Mouse (Mus musculus) heart, embryonic 14.5 days (tissue): Measurements from ENCODE around the gene S100a14. TPM values are rescaled to one million over a fixed set of nuclear protein-coding genes. Genes with fewer than 3 reads are reported as not detected.

ENCODE experiments used
- ATAC-seq: fragments of 200-750 bp; cut with Nextera tagmentation; 2 replicates; pipeline ENCODE4 v1.8.0; 2017; ENCODE audit warnings: low read depth, moderate TSS enrichment; ENCODE audit not compliant: insufficient number of reproducible peaks, insufficient read depth, low FRiP score
- H3K27ac ChIP-seq, 2 experiments: fragments of 200-500 bp in 1 of 2; fragments of 300-500 bp in 1 of 2; sonication (generic) in 1 of 2; replicated peaks in 1 of 2; 2 replicates each; pipeline ENCODE4 v1.5.1; 2012 to 2014; ENCODE audit warnings: low read depth in 2 of 2, low read length in 2 of 2, control low read depth in 1 of 2, mild to moderate bottlenecking in 1 of 2, mixed read lengths in 1 of 2; ENCODE audit not compliant: control insufficient read depth in 1 of 2, insufficient read depth in 1 of 2
- H3K27me3 ChIP-seq: fragments of 300-500 bp; sonication (generic); 2 replicates; pipeline ENCODE4 v1.6.1; 2014; ENCODE audit warnings: mild to moderate bottlenecking, low read length, control low read depth; ENCODE audit not compliant: control insufficient read depth, insufficient read depth
- H3K36me3 ChIP-seq: fragments of 300-500 bp; sonication (generic); 2 replicates; pipeline ENCODE4 v1.6.1; 2014; ENCODE audit warnings: mild to moderate bottlenecking, control low read depth, low read length, mixed read lengths; ENCODE audit not compliant: control insufficient read depth, insufficient read depth
- H3K4me1 ChIP-seq, 2 experiments: fragments of 200-500 bp in 1 of 2; fragments of 300-500 bp in 1 of 2; sonication (generic) in 1 of 2; 2 replicates each; pipeline ENCODE4 v1.6.1; 2012 to 2014; ENCODE audit warnings: low read length in 2 of 2, control low read depth in 1 of 2, mixed read lengths in 1 of 2; ENCODE audit not compliant: control insufficient read depth in 2 of 2, insufficient read depth in 2 of 2
- H3K4me2 ChIP-seq: fragments of 300-500 bp; sonication (generic); 2 replicates; pipeline ENCODE4 v1.6.1; 2014; ENCODE audit warnings: mild to moderate bottlenecking, low read length
- H3K4me3 ChIP-seq, 2 experiments: fragments of 200-500 bp in 1 of 2; fragments of 300-500 bp in 1 of 2; sonication (generic) in 1 of 2; 2 replicates each; pipeline ENCODE4 v1.5.1; 2012 to 2014; ENCODE audit warnings: low read length in 2 of 2, mild to moderate bottlenecking in 2 of 2, control low read depth in 1 of 2, low read depth in 1 of 2, moderate library complexity in 1 of 2; ENCODE audit not compliant: control insufficient read depth in 1 of 2, insufficient read depth in 1 of 2
- H3K9ac ChIP-seq: fragments of 300-500 bp; sonication (generic); 2 replicates; pipeline ENCODE4 v1.6.1; 2014; ENCODE audit warnings: mild to moderate bottlenecking, low read length
- H3K9me3 ChIP-seq: fragments of 300-500 bp; sonication (generic); 2 replicates; pipeline ENCODE4 v1.6.1; 2016; ENCODE audit warnings: low read length, control low read depth; ENCODE audit not compliant: control insufficient read depth
- WGBS: fragments of 180-500 bp; shearing (Covaris S2); extraction: QIAGEN DNeasy Blood & Tissue Kit; methylation state at CpG from one replicate; pipeline ENCODE4 v1.1.7; 2014; 5-methylcytosine and 5-hydroxymethylcytosine counted together
- polyA plus RNA-seq: library from polyadenylated mRNA; unstranded; fragments of >200 nt; fragmentation: Nextera tagmentation; extraction: Ambion mirVana; gene quantifications from 2 replicates; pipeline ENCODE4 v1.2.1, GENCODE M21; 2014

The S100a14 gene
- polyA plus RNA-seq, 1 experiment from 2014 or later, result not detected

- 75% methylated on average over 5 of the region's 5 CpGs for WGBS
- Histone ChIP-seq H3K27ac (no peak overlapping the region), H3K4me3 (no peak overlapping the region), H3K9me3 (no peaks in the 10 kb centered on the region), H3K36me3 (peaks cover 22% of the 10 kb centered on the region), H3K27me3 (no peaks in the 10 kb centered on the region), H3K4me2 (no peak overlapping the region), H3K9ac (no peak overlapping the region), H3K4me1 (peaks cover 14 to 29% of the 10 kb centered on the region in 2 experiments)
- no peak for ATAC-seq
These were observed 14.4 kb upstream of the S100a14 start for GRCm38 (mm10) chr3:90512276-90512675.

GRCm38 (mm10) chr3:90512948-90513642, 13.6 kb upstream of the S100a14 start:
- Histone ChIP-seq H3K27me3 (no peaks in the 10 kb centered on the region), H3K4me3 (peak overlapping the region; percentile 53 to 55), H3K36me3 (peaks cover 21% of the 10 kb centered on the region; the same call in 1 of the 2 replicates), H3K27ac (peak overlapping the region; percentile 77 to 87; a peak in 3 of 4 replicates), H3K4me2 (peak overlapping the region; percentile 92), H3K9ac (peak overlapping the region; percentile 79), H3K9me3 (no peaks in the 10 kb centered on the region), H3K4me1 (peaks cover 14 to 21% of the 10 kb centered on the region in 2 experiments)
- WGBS, result 58% methylated on average over 9 of the region's 9 CpGs
- no peak for ATAC-seq

- peak within 1 kb of the TSS; percentile 92 for H3K4me2 ChIP-seq
- peak within 1 kb of the TSS; percentile 77 to 87 for H3K27ac ChIP-seq
- peaks cover 14 to 20% of the 10 kb centered on the region in 2 experiments for H3K4me1 ChIP-seq
- H3K9me3 ChIP-seq, result no peaks in the 10 kb centered on the region
- H3K36me3 ChIP-seq, result peaks cover 22% of the 10 kb centered on the region; the same call in 1 of the 2 replicates
- no peaks in the 10 kb centered on the region for H3K27me3 ChIP-seq
- peak within 1 kb of the TSS; percentile 79 for H3K9ac ChIP-seq
- peak within 1 kb of the TSS; percentile 53 to 55 for H3K4me3 ChIP-seq
- peak; percentile 57 for ATAC-seq
- 2% methylated on average over 25 of the region's 25 CpGs for WGBS
These were observed 12.7 kb upstream of the S100a14 start, which contains the start of the genes S100a1 and S100a13 for GRCm38 (mm10) chr3:90513796-90514590. TSS of gene S100a1 (minus strand) at chr3:90514392. TSS of gene S100a13 (plus strand) at chr3:90514435.

- Histone ChIP-seq H3K27me3 (no peaks in the 10 kb centered on the region), H3K4me1 (peaks cover 14 to 20% of the 10 kb centered on the region in 2 experiments), H3K9me3 (no peaks in the 10 kb centered on the region), H3K4me3 (peak overlapping the region; percentile 53 to 55), H3K4me2 (peak overlapping the region; percentile 92), H3K9ac (peak overlapping the region; percentile 79), H3K36me3 (peaks cover 22% of the 10 kb centered on the region; the same call in 1 of the 2 replicates), H3K27ac (peak overlapping the region; percentile 77 to 87)
- WGBS, result 0% methylated on average over 10 of the region's 10 CpGs
- ATAC-seq, result peak; percentile 83
These were observed 12.0 kb upstream of the S100a14 start for GRCm38 (mm10) chr3:90514691-90515090.

GRCm38 (mm10) chr3:90515242-90515641, 11.4 kb upstream of the S100a14 start:
- no peak for ATAC-seq
- H3K36me3 ChIP-seq, result peaks cover 22% of the 10 kb centered on the region; the same call in 1 of the 2 replicates
- H3K4me3 ChIP-seq, result peak overlapping the region; percentile 53 to 55
- H3K27ac ChIP-seq, result peak overlapping the region in 1 of 2 experiments; percentile 87; a peak in 3 of 4 replicates
- peak overlapping the region; percentile 79 for H3K9ac ChIP-seq
- H3K27me3 ChIP-seq, result no peaks in the 10 kb centered on the region
- peaks cover 14 to 20% of the 10 kb centered on the region in 2 experiments for H3K4me1 ChIP-seq
- WGBS, result 28% methylated on average over 1 of the region's 1 CpGs
- no peaks in the 10 kb centered on the region for H3K9me3 ChIP-seq
- peak overlapping the region; percentile 92 for H3K4me2 ChIP-seq

- no peak for ATAC-seq
- Histone ChIP-seq H3K36me3 (peaks cover 22% of the 10 kb centered on the region; the same call in 1 of the 2 replicates), H3K4me2 (peak overlapping the region; percentile 92), H3K4me1 (peaks cover 14 to 20% of the 10 kb centered on the region in 2 experiments), H3K27ac (0 out of 4 replicates have a peak overlapping the region, but pooled peaks of 1 of the 2 experiments have one; percentile 87), H3K27me3 (no peaks in the 10 kb centered on the region), H3K9me3 (no peaks in the 10 kb centered on the region), H3K9ac (no peak overlapping the region), H3K4me3 (no peak overlapping the region)
- WGBS, result 90% methylated on average over 4 of the region's 4 CpGs
These were observed 10.9 kb upstream of the S100a14 start for GRCm38 (mm10) chr3:90515789-90516188.

GRCm38 (mm10) chr3:90517711-90518110, 8.9 kb upstream of the S100a14 start:
- Histone ChIP-seq H3K4me2 (no peak overlapping the region), H3K27me3 (no peaks in the 10 kb centered on the region), H3K27ac (no peak overlapping the region), H3K4me1 (peaks cover 14 to 17% of the 10 kb centered on the region in 2 experiments), H3K9me3 (no peaks in the 10 kb centered on the region), H3K4me3 (no peak overlapping the region), H3K36me3 (peaks cover 21% of the 10 kb centered on the region; the same call in 1 of the 2 replicates), H3K9ac (no peak overlapping the region)
- 71% methylated on average over 4 of the region's 4 CpGs for whole genome bisulfite sequencing
- no peak for ATAC-seq
